Mouse (Mus musculus): Measurements from ENCODE around the gene Ndufb4. TPM values are rescaled to one million over a fixed set of nuclear protein-coding genes. Genes with fewer than 3 reads are reported as not detected.

Ndufb4 gene
- polyA plus RNA-seq, 1 experiment from 2014 or later: 68.0 TPM

DNA sequence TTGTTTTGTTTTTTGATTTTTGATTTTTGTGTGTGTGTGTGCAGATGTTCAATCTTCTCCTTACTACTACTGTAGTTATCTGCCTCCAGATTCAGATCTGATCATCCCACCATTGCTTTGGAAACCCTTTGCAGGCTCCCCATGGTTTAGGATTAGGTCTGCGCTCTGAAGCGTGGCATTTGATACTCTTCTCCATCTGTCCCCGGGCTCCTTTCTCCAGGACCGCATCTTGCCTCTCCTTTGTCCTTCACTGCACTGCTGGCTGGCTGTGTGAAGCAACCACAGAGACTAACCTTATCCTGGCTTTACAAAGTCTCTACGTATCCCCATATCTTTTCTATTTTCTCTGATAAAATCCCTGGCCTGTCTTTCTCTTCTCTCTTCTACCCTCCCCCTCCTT, 31.3 kb downstream of the Ndufb4 start:
- no peaks in the 10 kb centered on the region for H3K9me3 ChIP-seq
- no peak for ATAC-seq (ENCODE audit: insufficient read depth, low FRiP score, low read depth)

GRCm38 (mm10) chr16:37622403-37622802, 31.9 kb downstream of the Ndufb4 start:
- no peak overlapping the region for H3K9ac ChIP-seq
- H3K9me3 ChIP-seq: no peaks in the 10 kb centered on the region
- no peaks in the 10 kb centered on the region for H3K27me3 ChIP-seq (replicated peaks)
- no peaks in the 10 kb centered on the region for H3K36me3 ChIP-seq
- no peak for ATAC-seq (ENCODE audit: insufficient read depth, low FRiP score, low read depth)
- H3K4me3 ChIP-seq (replicated peaks): no peak overlapping the region
- H3K4me2 ChIP-seq: no peak overlapping the region
- H3K27ac ChIP-seq: no peak overlapping the region
- H3K4me1 ChIP-seq: no peaks in the 10 kb centered on the region
- 71% methylated on average over 3 of the region's 3 CpGs for WGBS

More for the DNA sequence above, 31.3 kb downstream of the Ndufb4 start:
- Histone ChIP-seq H3K27me3 (replicated peaks) (no peaks in the 10 kb centered on the region), H3K4me3 (replicated peaks) (no peak overlapping the region), H3K9ac (no peak overlapping the region), H3K4me1 (no peaks in the 10 kb centered on the region), H3K36me3 (no peaks in the 10 kb centered on the region), H3K27ac (no peak overlapping the region), H3K4me2 (no peak overlapping the region)
- 76% methylated on average over 5 of the region's 5 CpGs for WGBS

- Histone ChIP-seq H3K27ac (no peak overlapping the region), H3K9ac (no peak overlapping the region), H3K36me3 (no peaks in the 10 kb centered on the region), H3K27me3 (replicated peaks) (no peaks in the 10 kb centered on the region), H3K4me1 (no peaks in the 10 kb centered on the region), H3K4me2 (no peak overlapping the region), H3K9me3 (no peaks in the 10 kb centered on the region), H3K4me3 (replicated peaks) (no peak overlapping the region)
- ATAC-seq (ENCODE audit: insufficient read depth, low FRiP score, low read depth): no peak
- 39% methylated on average over 3 of the region's 3 CpGs for WGBS
Measured at GRCm38 (mm10) chr16:37617695-37618094, 36.6 kb downstream of the Ndufb4 start.

- Histone ChIP-seq H3K9me3 (no peaks in the 10 kb centered on the region), H3K4me1 (no peaks in the 10 kb centered on the region), H3K27me3 (replicated peaks) (no peaks in the 10 kb centered on the region), H3K9ac (no peak overlapping the region), H3K36me3 (no peaks in the 10 kb centered on the region), H3K4me3 (replicated peaks) (no peak overlapping the region), H3K27ac (no peak overlapping the region), H3K4me2 (no peak overlapping the region)
- WGBS: 59% methylated on average over 8 of the region's 8 CpGs
- no peak for ATAC-seq (ENCODE audit: insufficient read depth, low FRiP score, low read depth)
Measured at GRCm38 (mm10) chr16:37616104-37616503, 38.1 kb downstream of the Ndufb4 start.

DNA sequence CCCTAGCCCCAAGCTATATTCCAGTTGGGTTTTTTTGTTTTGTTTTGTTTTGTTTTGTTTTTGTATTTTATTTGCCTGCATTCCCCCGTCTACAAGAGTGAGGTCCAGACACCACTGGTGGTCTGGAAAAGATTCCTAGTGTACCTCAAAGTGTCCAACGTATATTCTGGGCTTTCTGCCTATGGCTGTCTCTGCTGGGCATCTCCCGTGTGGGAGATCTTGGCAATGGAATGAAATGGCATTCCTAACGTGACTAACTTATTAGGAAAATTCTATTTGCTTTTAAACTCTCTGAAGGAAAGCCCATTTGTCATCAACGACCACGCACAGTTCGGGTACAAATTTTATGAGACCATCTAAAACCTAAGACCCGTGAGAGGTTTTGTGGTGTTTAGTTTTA, 38.8 kb downstream of the Ndufb4 start:
- no peak overlapping the region for H3K4me2 ChIP-seq
- H3K27ac ChIP-seq: no peak overlapping the region
- WGBS: 61% methylated on average over 8 of the region's 8 CpGs
- no peak overlapping the region for H3K9ac ChIP-seq
- ATAC-seq (ENCODE audit: insufficient read depth, low FRiP score, low read depth): no peak
- H3K4me1 ChIP-seq: no peaks in the 10 kb centered on the region
- no peaks in the 10 kb centered on the region for H3K27me3 ChIP-seq (replicated peaks)
- H3K36me3 ChIP-seq: no peaks in the 10 kb centered on the region
- no peak overlapping the region for H3K4me3 ChIP-seq (replicated peaks)
- H3K9me3 ChIP-seq: no peaks in the 10 kb centered on the region

GRCm38 (mm10) chr16:37614540-37614939, 39.7 kb downstream of the Ndufb4 start:
- no peak for ATAC-seq (ENCODE audit: insufficient read depth, low FRiP score, low read depth)
- no peak overlapping the region for H3K27ac ChIP-seq
- no peak overlapping the region for H3K4me3 ChIP-seq (replicated peaks)
- no peak overlapping the region for H3K9ac ChIP-seq
- H3K4me1 ChIP-seq: no peaks in the 10 kb centered on the region
- 91% methylated on average over 9 of the region's 9 CpGs for WGBS
- no peaks in the 10 kb centered on the region for H3K27me3 ChIP-seq (replicated peaks)
- no peak overlapping the region for H3K4me2 ChIP-seq
- no peaks in the 10 kb centered on the region for H3K36me3 ChIP-seq
- no peaks in the 10 kb centered on the region for H3K9me3 ChIP-seq

- no peaks in the 10 kb centered on the region for H3K9me3 ChIP-seq
- no peaks in the 10 kb centered on the region for H3K36me3 ChIP-seq
- ATAC-seq (ENCODE audit: insufficient read depth, low FRiP score, low read depth): no peak
- 90% methylated on average over 5 of the region's 5 CpGs for WGBS
- H3K27ac ChIP-seq: no peak overlapping the region
- H3K4me2 ChIP-seq: no peak overlapping the region
- no peaks in the 10 kb centered on the region for H3K27me3 ChIP-seq (replicated peaks)
- H3K4me3 ChIP-seq (replicated peaks): no peak overlapping the region
- no peak overlapping the region for H3K9ac ChIP-seq
- no peaks in the 10 kb centered on the region for H3K4me1 ChIP-seq
Measured at GRCm38 (mm10) chr16:37612013-37612412, 42.2 kb downstream of the Ndufb4 start.

DNA sequence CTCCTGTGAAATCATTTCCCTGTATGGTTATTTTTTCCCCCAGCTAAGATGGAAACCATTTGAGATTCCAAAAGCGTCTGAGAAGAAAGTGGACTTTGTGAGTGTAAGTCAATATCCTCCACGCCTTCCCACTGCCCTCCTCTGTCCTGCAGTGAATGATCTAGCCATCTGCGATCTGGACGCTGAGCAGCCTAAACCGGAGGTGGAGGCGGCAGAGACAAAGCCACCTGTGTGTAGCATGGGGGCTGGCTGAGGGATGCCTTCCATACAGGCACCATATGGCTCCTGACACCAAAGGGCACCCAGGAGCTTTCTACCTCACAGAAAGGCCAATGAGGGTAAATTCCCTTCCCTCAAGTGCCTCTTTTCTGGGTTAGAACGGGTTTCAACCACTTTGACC, 43.2 kb downstream of the Ndufb4 start:
- ATAC-seq (ENCODE audit: insufficient read depth, low FRiP score, low read depth): no peak
- H3K9ac ChIP-seq: no peak overlapping the region

DNA sequence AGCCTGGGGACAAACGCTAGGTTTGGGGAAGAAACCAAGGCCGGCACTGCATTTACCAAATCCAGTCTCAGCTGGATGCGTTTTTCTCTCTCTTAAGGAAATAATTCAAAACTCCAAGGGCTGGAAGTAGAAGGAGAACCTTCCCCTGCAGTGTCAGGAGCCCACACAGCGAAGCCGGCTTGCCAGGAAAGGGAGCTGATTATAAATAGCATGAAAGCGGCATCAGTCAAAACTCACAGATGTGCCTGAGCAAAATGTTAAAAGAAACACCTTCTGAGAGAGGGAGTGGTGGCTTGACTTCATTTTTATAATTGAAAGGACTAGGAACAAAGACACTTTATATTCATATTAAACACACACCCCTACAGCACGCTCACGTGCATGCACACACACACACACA, 43.9 kb downstream of the Ndufb4 start:
- Histone ChIP-seq H3K9me3 (no peaks in the 10 kb centered on the region), H3K4me1 (no peaks in the 10 kb centered on the region), H3K4me2 (no peak overlapping the region), H3K9ac (no peak overlapping the region), H3K4me3 (replicated peaks) (no peak overlapping the region), H3K27me3 (replicated peaks) (no peaks in the 10 kb centered on the region), H3K36me3 (no peaks in the 10 kb centered on the region), H3K27ac (no peak overlapping the region)
- ATAC-seq (ENCODE audit: insufficient read depth, low FRiP score, low read depth): no peak
- 76% methylated on average over 8 of the region's 8 CpGs for WGBS

More for the DNA sequence above, 43.2 kb downstream of the Ndufb4 start:
- Histone ChIP-seq H3K4me1 (no peaks in the 10 kb centered on the region), H3K36me3 (no peaks in the 10 kb centered on the region), H3K27me3 (replicated peaks) (no peaks in the 10 kb centered on the region), H3K4me3 (replicated peaks) (no peak overlapping the region), H3K27ac (no peak overlapping the region), H3K4me2 (no peak overlapping the region), H3K9me3 (no peaks in the 10 kb centered on the region)
- WGBS: 63% methylated on average over 7 of the region's 7 CpGs

GRCm38 (mm10) chr16:37604243-37604642, 50.0 kb downstream of the Ndufb4 start:
- Histone ChIP-seq H3K4me2 (no peak overlapping the region), H3K27me3 (replicated peaks) (no peaks in the 10 kb centered on the region), H3K9me3 (no peaks in the 10 kb centered on the region), H3K9ac (no peak overlapping the region), H3K4me3 (replicated peaks) (no peak overlapping the region), H3K27ac (no peak overlapping the region), H3K36me3 (no peaks in the 10 kb centered on the region), H3K4me1 (no peaks in the 10 kb centered on the region)
- ATAC-seq (ENCODE audit: insufficient read depth, low FRiP score, low read depth): no peak
- 60% methylated on average over 6 of the region's 6 CpGs for WGBS

- no peaks in the 10 kb centered on the region for H3K4me1 ChIP-seq
- no peak overlapping the region for H3K4me2 ChIP-seq
- no peak overlapping the region for H3K27ac ChIP-seq
- H3K36me3 ChIP-seq: no peaks in the 10 kb centered on the region
- ATAC-seq (ENCODE audit: insufficient read depth, low FRiP score, low read depth): no peak
- H3K9me3 ChIP-seq: no peaks in the 10 kb centered on the region
- no peak overlapping the region for H3K9ac ChIP-seq
- H3K27me3 ChIP-seq (replicated peaks): no peaks in the 10 kb centered on the region
- no peak overlapping the region for H3K4me3 ChIP-seq (replicated peaks)
- WGBS: 96% methylated on average over 1 of the region's 1 CpGs
Measured at GRCm38 (mm10) chr16:37603431-37603830, 50.8 kb downstream of the Ndufb4 start.

- H3K36me3 ChIP-seq: no peaks in the 10 kb centered on the region
- H3K4me1 ChIP-seq: no peaks in the 10 kb centered on the region
- ATAC-seq (ENCODE audit: insufficient read depth, low FRiP score, low read depth): no peak
- H3K27ac ChIP-seq: no peak overlapping the region
- H3K4me2 ChIP-seq: no peak overlapping the region
- WGBS: 72% methylated on average over 3 of the region's 3 CpGs
- no peaks in the 10 kb centered on the region for H3K9me3 ChIP-seq
- H3K27me3 ChIP-seq (replicated peaks): no peaks in the 10 kb centered on the region
- no peak overlapping the region for H3K4me3 ChIP-seq (replicated peaks)
- no peak overlapping the region for H3K9ac ChIP-seq
Measured at GRCm38 (mm10) chr16:37599326-37599725, 54.9 kb downstream of the Ndufb4 start.

DNA sequence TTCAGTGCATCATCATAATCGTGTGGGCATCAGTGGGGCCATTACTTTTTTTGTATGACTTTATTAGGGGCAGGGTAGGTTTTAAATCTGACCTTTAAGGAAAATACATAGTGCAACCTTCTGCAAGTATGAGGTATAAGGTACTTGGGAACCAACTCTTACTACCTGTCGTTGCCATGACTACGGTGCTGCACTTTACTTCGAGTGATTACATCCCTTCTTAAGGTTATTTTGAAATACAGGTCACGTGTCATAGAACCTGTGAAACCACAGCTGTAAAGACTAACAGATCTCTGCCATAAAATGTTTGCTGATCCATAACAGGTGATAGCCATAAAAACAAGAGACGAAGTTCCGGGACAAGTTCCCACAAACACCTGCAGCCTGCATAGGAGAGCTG, 55.8 kb downstream of the Ndufb4 start:
- H3K27ac ChIP-seq: no peak overlapping the region
- no peaks in the 10 kb centered on the region for H3K27me3 ChIP-seq (replicated peaks)
- no peak overlapping the region for H3K4me2 ChIP-seq
- ATAC-seq (ENCODE audit: insufficient read depth, low FRiP score, low read depth): no peak; the same call in 1 of the 2 replicates
- no peaks in the 10 kb centered on the region for H3K36me3 ChIP-seq
- H3K4me3 ChIP-seq (replicated peaks): no peak overlapping the region
- no peak overlapping the region for H3K9ac ChIP-seq
- no peaks in the 10 kb centered on the region for H3K9me3 ChIP-seq
- H3K4me1 ChIP-seq: no peaks in the 10 kb centered on the region
- WGBS: 76% methylated on average over 7 of the region's 7 CpGs

Measured in stomach, embryonic 15.5 days (tissue).